Mouse (Mus musculus): Measurements from ENCODE around the gene B3galt4.

DNA sequence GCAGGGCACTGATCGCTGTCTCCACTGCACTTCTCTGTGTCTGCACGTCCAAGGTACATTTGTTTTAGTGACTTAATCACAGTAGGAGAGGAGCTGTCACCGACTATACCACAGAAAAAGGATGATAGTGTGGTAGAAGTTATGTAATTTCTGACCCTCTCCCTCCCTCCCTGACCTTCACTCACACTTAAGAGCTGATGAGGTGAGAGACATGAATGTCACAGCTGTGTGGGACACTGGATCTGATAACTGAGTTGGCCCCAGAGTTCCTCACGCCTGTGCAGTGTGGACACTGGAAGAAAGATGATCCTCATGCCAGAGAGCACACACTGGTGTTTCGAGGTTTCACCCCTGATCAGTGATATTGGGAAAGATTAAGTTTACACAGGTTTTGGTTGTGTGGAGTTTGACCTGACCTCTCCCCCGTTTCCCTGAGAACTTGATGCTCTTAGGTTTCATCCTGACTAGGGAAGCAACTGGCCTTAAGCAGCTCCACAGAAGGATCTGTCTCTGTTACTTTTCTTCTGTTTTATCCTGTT is 28.3 kb upstream of the B3galt4 start:
- no peak for TF ChIP-seq CHD2 (IDR thresholded peaks at IDR 0.05; ENCODE audit: low read depth, low read length)
- no peak for TF ChIP-seq HCFC1 (IDR thresholded peaks at IDR 0.05; ENCODE audit: borderline replicate concordance, insufficient read depth, low read length)
- TF ChIP-seq ZNF384 (IDR thresholded peaks at IDR 0.05; ENCODE audit: low read depth, low read length), result no peak
- TF ChIP-seq ZC3H11A (IDR thresholded peaks at IDR 0.05; ENCODE audit: borderline replicate concordance, low read depth, low read length), result no peak

Measured in ES-E14 (cell line).